Mouse (Mus musculus) ES-Bruce4 (cell line): ENCODE results near the gene Gm12355.

Experiments
- CTCF ChIP-seq: IDR thresholded peaks from one replicate; pipeline ENCODE4 v1.8.1; 2011; ENCODE audit warnings: low read depth, low read length
- EP300 ChIP-seq: IDR thresholded peaks from 2 replicates; pipeline ENCODE4 v1.6.1; 2011; ENCODE audit warnings: low read depth, low read length; ENCODE audit not compliant: insufficient read depth
- POLR2A ChIP-seq: IDR thresholded peaks from one replicate; pipeline ENCODE4 v1.8.1; 2011; ENCODE audit warnings: low read length; ENCODE audit not compliant: insufficient read depth

- TF ChIP-seq POLR2A, result no peak
- TF ChIP-seq CTCF, result no peak
- no peak for TF ChIP-seq EP300
Measured at GRCm38 (mm10) chr11:98588833-98589281, 36.6 kb downstream of the Gm12355 start.
